Mouse (Mus musculus): ENCODE data around the gene Ager.

Gene Ager

DNA sequence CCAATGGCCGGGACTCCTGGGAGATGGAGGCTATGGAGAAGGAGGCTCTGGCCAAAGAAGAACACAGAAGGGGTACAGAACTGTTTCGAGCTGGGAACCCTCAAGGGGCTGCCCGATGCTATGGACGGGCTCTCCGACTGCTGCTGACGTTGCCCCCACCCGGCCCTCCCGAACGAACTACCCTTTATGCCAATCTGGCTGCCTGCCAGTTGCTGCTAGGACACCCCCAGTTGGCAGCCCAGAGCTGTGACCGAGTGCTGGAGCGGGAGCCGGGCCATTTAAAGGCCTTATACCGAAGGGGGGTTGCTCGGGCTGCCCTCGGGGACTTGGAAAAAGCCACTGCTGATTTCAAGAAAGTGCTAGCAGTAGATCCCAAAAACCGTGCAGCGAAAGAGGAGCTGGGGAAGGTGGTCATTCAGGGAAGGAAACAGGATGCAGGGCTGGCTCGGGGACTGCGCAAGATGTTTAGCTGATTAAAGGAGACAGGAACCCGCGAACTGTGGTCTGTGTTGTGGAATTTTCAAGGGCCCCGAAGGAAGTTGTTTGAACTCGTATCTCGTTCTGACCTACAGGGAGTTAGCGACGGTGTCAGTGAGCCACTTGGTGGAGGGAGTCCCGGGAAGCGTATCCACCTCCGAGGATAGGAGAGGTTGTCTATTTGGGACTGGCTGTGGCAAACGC lies 48.3 kb downstream of the Ager start:
- in situ Hi-C loops (cut with MboI; ENCODE audit: unreplicated experiment in 2 of 2), result loop anchor here (10.0 to 25.0 kb wide), 2 partner anchors 269 to 291 kb away; partner anchors contain the start of genes Neu1 (in 1 of the 2) and Slc44a4 (in 1 of the 2)

DNA sequence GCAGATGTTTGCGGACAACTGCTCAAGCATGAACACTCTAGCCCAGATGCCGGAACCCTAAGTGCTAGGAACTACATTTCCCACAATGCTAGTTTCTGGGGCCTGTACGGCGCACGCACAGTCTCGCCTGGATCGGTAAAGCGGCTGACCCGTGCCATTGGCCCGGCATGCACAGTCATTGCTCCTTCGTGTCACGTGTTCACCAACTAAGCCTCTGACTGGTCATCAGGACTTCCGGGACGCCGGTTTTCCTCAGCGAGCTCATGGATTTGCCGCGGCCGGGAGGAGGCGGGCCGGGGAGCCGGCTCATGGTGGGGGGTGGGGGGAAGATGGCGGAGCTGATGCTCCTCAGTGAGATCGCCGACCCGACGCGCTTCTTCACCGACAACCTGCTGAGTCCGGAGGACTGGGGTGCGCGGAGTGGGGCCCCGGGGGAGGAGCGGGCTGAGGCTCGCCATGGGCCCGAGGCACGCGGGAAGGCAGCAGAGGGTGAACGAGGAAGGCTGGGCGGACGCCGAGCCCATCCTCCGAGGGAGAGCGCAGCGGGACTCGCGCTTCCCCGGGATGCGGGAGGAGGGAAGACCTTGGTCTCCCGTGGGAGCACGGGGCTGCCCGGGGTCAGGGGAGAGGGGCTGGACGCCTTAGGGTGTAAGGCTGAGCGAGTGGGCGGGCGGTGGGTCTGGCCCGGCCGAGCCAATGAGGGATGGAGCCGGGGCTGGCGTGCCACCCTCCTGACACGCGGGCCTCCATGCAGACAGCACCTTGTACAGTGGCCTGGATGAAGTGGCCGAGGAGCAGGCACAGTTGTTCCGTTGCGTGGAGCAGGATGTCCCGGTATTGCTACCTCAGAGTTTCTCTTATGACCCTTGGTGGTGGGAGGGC lies 49.5 kb downstream of the Ager start, which contains the start of gene Atf6b:
Atf6b (plus strand) TSS at position 241 of the 882 bp plus-strand sequence.
- in situ Hi-C loops (cut with MboI; ENCODE audit: unreplicated experiment in 2 of 2), result loop anchor here (10.0 to 25.0 kb wide), 2 partner anchors 268 to 290 kb away; partner anchors contain the start of genes Neu1 (in 1 of the 2) and Slc44a4 (in 1 of the 2)

DNA sequence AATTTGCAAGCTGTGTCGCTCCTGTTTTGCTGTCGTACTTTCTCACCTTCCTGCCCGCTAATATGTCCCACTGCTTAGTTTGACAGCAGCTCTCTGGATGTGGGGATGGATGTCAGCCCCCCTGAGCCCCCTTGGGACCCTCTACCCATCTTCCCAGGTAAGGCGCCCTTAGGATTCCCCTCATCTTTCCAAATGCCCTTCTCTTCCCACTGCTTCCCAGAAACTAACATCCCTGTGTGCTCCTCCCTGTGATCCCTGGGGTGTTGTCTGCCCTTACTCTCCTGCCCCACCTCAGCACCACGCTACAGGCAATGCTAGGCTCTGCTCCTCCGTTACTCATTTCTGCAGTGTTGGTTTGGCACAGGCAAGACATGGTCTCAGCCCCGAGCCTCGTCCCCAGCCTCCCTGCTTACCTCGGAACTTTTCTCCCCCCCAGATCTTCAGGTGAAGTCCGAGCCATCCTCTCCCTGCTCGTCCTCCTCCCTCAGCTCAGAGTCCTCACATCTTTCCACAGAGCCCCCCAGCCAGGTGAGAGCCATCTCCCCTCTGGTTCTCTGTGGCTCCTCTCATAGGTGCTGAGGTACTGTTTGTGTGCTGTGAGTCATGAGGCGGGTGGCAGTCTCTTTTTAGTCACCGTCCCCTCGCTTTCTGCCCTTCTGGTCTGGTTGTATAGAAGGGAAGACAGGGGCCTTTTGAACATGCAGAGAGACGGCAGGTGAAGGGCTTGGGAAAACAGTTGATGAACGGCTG lies 50.7 kb downstream of the Ager start:
- in situ Hi-C loops (cut with MboI; ENCODE audit: unreplicated experiment in 2 of 2), result loop anchor here (10.0 to 25.0 kb wide), 2 partner anchors 266 to 289 kb away; partner anchors contain the start of genes Neu1 (in 1 of the 2) and Slc44a4 (in 1 of the 2)

DNA sequence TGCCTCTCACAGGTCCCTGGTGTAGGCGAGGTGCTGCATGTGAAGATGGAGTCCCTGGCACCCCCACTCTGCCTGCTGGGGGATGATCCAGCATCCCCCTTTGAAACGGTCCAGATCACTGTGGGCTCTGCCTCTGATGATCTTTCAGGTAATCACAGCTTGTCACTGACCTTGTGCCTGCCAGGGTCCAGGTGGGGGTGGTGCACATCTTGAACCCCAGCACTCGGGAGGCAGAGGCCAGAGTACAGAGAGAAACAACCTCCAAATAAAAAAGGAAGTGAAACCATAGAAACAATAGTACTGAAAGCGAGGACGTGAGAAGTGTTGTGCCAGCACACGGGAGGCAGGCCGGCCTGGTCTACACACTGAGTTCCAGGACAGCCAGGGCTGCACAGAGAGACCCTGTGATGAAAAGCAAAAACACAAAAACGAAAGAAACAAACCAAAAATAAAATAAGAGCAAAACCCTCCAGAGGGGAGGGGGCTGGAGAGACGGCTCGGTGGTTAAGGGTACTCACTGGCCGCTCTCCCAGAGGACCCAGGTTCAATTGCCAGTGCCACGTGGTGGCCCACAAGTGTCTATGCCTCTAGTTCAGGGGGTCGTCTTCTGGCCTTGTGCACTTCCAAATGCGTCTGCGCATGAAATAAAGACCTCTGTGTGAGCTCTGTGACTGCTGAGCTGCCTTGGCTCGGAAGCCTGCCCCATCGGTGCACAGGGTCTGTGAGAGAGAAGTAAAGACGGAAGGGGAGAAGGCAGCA lies 51.6 kb downstream of the Ager start:
- in situ Hi-C loops (cut with MboI; ENCODE audit: unreplicated experiment in 2 of 2), result loop anchor here (10.0 to 25.0 kb wide), 2 partner anchors 266 to 288 kb away; partner anchors contain the start of genes Neu1 (in 1 of the 2) and Slc44a4 (in 1 of the 2)
